Mouse (Mus musculus) macrophage (primary cell): Measurements from ENCODE around the gene Mkrn3. TPM values are rescaled to one million over a fixed set of nuclear protein-coding genes. Genes with fewer than 3 reads are reported as not detected.

Experiments
- H3K27ac ChIP-seq: fragments of 350-480 bp; formaldehyde crosslinking; 2 replicates; pipeline ENCODE4 v1.9.0; 2021
- H3K36me3 ChIP-seq: fragments of 350-480 bp; formaldehyde crosslinking; 2 replicates; pipeline ENCODE4 v1.9.0; 2021; ENCODE audit errors: inconsistent target
- H3K4me3 ChIP-seq: fragments of 350-480 bp; formaldehyde crosslinking; 2 replicates; pipeline ENCODE4 v1.9.0; 2021; ENCODE audit errors: inconsistent target
- H3K79me2 ChIP-seq: fragments of 350-480 bp; formaldehyde crosslinking; 2 replicates; pipeline ENCODE4 v1.9.0; 2021; ENCODE audit errors: inconsistent target
- WGBS: methylation state at CpG from one replicate; pipeline ENCODE4 v1.1.7; 2026; ENCODE audit warnings: inconsistent platforms; ENCODE audit not compliant: missing documents; 5-methylcytosine and 5-hydroxymethylcytosine counted together
- polyA plus RNA-seq: library from polyadenylated mRNA; stranded (reverse); fragments of 250-400 nt; gene quantifications from 3 replicates; pipeline ENCODE4 v1.2.4, GENCODE M21; 2018; ENCODE audit warnings: inconsistent platforms
- total RNA-seq, 78 experiments: library from RNA; depleted of rRNA; stranded (reverse); fragments of 250-400 nt; gene quantifications; 1 replicate in 9 of 78; 2 replicates in 24 of 78; 3 replicates in 43 of 78; 4 replicates in 2 of 78; pipeline ENCODE4 v1.2.4; 2018; ENCODE audit warnings: inconsistent platforms in 56 of 78

Mkrn3 gene
- total RNA-seq (2018; cell fraction: chromatin; rRNA removed) = 1 to 10 TPM in 4 of 26 experiments, under 1 TPM in 11, not detected in 11; 0.29 to 1.4 (median 0.67) TPM
- total RNA-seq (2018; cell fraction: cytosol; rRNA removed) = under 1 TPM in 16 of 26 experiments, not detected in 10; 0.05 to 0.24 (median 0.09) TPM
- 1 to 10 TPM in 8 of 26 experiments, under 1 TPM in 8, not detected in 10; 0.18 to 1.8 (median 1.0) TPM for total RNA-seq (2018; cell fraction: nucleus; rRNA removed)
- polyA plus RNA-seq = 0.08 to 0.21 TPM (median 0.09 TPM) in 3 replicates

DNA sequence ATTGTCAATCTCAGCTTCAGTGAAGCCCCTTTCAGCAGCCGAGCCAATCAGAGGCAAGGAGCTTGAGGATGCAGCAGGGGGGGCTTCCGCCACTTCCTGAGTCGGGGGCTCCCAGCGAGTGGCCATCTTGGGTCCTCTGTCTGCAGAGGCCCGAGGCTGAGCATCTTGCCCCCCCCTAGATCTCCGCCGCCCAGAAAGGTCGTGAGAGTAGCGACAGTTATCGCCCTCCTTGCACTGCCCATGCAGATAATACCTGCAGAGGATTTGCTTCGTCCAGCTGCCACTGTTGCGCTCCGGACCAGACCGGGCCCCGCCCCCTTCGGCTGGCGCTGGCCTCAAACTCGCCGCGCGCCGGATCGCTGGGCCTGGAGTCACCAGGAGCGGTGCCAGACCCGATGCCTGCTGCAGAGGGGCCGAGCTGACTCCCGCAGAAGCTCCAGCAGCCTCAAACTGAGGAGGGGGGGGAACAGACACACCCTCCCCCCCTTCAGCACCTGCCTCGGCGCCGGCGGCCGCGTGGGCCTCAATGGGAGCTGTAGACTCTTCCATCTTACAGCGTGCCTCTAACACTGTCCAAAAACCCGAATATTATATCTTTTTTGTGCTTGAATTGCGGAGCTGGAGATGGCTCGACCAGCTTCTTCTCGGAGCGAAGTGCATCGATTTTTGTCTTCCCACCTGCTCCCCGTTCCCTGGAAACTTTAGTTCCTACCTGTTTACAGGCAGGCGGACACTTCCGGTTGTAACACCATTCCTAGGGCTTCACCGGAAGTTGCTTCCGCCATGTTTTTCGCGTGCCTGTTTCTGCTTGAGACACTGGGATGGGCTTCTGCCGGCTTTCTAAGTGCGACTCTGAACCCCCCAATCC, at the start of gene Mkrn3:
Gene Mkrn3 (minus strand): TSS at position 647 of the 868 bp plus-strand sequence.
- WGBS = 28% methylated on average over 49 of the region's 49 CpGs
- H3K36me3 ChIP-seq = no peaks in the 10 kb centered on the region
- H3K79me2 ChIP-seq = no peaks in the 10 kb centered on the region
- no peak within 1 kb of the TSS for H3K27ac ChIP-seq
- peak within 1 kb of the TSS; percentile 23 for H3K4me3 ChIP-seq

DNA sequence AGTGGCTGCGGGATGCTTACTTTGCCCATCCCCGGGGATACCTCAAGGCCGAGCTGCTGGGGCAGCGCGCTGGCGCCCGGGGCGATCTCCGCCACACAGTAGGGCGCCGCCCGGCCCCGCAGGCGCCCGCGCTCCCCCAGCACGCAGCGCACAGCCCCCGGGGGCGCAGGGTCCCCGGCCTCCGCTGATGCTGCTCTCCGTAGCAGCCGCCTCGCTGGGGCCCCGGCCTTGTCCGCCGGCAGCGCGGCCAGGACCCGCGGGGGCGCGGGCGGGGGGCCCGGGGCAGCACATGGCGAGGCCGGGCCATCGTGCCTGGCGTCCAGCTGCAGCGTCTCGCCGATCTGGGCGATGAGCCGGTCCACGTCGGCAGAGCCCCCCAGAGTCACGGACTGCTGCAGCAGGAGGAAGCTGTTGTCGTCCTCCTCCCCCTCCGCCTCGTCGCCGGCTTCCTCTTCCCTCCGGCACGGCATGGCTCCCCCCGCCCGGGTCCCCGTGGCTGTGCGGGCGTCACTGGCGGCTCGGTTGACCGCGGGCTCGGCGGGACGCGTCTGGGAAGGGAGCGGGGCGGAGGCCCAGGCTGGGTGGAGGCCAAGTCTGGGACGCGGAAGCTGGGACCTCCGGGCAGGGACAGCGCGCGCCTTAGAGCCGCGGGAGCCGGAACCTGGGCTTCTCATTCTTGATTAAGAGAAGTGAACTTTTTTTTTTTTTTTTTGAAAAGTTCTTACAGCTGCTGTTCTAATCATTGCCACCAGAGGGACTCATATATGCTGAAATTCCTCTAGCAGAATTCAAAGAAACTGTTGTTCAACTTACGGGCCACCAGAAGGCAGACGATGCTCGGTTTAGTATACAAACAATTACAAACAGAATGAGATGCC, 44.2 kb upstream of the Mkrn3 start, which contains the start of gene Peg12:
Gene Peg12 (minus strand): TSS at position 633 of the 878 bp plus-strand sequence.
- WGBS = 18% methylated on average over 56 of the region's 82 CpGs

DNA sequence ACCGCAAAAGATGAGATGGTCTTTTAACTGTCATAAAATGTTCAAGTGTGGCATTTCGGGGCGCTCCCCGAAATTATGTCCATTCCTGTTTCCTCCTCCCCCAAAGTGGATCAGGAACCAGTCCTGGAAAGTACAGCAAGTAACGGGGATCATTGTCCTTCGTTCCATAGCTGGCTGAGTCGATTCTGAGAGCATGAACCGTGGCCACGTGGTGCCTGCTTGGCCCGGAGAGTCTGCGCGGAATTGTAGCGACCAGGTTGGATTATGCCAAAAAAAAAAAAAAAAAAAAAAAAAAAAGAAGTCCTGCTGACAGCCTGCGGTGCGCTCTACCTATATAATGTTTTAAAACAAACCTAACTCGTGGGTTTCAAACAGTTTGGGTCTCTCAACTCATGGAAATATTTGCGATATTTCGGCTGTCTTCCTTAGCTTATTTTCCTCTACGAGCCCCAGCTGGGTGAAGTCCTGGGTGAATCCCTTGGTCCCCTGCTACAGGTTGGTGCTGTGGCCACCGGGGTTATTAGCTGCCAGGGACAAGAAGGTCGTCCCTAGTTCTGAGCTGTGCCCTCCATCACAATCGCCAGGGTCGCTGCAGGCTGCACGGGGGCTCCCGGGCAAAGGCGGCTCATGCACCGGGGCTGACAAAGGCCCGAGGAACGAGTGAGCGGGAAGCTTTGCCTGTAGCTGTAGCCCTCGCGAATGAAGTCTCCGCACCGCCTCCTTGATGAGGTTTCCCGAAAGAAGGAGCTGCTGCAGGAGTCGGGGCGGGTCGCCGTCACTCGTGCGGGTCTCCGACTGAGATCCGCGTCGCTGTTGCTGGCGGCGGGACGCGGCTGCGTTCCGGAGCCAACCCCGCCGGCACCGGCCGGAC, 43.3 kb upstream of the Mkrn3 start:
- Histone ChIP-seq H3K79me2 (no peaks in the 10 kb centered on the region), H3K4me3 (no peak overlapping the region), H3K36me3 (no peaks in the 10 kb centered on the region), H3K27ac (no peak overlapping the region)
- 39% methylated on average over 32 of the region's 55 CpGs for WGBS

More for the DNA sequence above, 44.2 kb upstream of the Mkrn3 start, which contains the start of gene Peg12:
- no peak within 1 kb of the TSS for H3K27ac ChIP-seq
- H3K4me3 ChIP-seq = no peak within 1 kb of the TSS
- no peaks in the 10 kb centered on the region for H3K36me3 ChIP-seq
- H3K79me2 ChIP-seq = no peaks in the 10 kb centered on the region

DNA sequence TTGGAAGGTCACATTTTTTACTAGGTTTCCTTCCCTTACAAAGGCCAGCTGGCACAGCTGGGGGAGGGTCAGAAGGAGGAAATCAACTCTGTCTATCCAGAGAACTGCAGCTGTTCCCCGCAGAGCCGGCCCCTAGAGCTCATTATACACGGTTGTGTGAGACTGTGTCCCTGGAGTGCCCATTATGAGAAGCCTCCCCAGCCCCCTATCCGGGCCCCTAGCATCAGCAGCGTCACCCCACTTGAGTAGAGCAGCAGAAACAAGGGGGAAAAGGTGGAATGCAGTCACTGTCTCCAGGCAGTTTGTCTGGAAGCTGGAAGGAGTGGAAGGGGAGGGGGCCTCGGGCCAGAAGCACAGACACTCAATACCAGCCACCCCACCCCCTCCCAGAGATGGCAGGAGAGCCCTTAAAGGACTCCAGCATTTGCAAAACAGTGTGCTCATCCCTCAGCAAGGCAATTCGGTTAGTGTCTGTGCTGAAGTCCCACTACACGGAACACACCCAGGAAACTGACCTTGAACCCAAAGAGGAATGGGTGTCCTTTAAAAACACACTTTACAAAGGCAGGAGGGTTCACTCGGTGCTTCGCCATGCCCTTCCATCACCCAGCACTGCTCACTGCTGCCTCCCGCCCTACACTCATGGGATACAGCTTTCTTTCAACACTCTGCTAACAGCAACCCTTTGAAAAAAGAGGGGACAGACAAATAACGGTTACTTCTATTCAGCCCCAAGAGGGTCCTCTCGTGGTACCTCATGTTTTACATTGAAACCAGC, 42.5 kb upstream of the Mkrn3 start:
- no peaks in the 10 kb centered on the region for H3K36me3 ChIP-seq
- 46% methylated on average over 13 of the region's 13 CpGs for WGBS
- no peaks in the 10 kb centered on the region for H3K79me2 ChIP-seq
- no peak overlapping the region for H3K27ac ChIP-seq
- no peak overlapping the region for H3K4me3 ChIP-seq

DNA sequence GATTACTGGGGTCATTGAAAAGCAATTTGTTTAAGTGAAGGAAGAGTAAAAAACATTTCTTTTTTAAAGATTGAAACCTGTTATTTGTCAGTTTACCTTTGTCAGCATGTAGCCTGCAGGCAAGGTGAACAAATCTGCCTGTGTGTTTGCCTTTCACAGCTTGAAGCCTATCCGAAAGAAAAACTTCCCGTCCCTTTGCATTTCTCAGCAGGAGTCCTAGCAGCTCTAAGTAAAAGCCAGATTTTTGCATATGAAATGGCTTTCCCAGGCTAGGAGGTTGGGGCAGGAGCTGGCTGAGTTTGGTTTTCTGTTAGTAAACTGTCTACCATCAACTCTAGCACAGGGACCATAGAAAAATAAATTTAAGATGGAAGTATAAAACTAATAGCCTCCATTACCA, 32.4 kb upstream of the Mkrn3 start:
- H3K79me2 ChIP-seq = no peaks in the 10 kb centered on the region
- H3K27ac ChIP-seq = no peak overlapping the region
- H3K4me3 ChIP-seq = no peak overlapping the region
- H3K36me3 ChIP-seq = no peaks in the 10 kb centered on the region
- 45% methylated on average over 2 of the region's 2 CpGs for WGBS

DNA sequence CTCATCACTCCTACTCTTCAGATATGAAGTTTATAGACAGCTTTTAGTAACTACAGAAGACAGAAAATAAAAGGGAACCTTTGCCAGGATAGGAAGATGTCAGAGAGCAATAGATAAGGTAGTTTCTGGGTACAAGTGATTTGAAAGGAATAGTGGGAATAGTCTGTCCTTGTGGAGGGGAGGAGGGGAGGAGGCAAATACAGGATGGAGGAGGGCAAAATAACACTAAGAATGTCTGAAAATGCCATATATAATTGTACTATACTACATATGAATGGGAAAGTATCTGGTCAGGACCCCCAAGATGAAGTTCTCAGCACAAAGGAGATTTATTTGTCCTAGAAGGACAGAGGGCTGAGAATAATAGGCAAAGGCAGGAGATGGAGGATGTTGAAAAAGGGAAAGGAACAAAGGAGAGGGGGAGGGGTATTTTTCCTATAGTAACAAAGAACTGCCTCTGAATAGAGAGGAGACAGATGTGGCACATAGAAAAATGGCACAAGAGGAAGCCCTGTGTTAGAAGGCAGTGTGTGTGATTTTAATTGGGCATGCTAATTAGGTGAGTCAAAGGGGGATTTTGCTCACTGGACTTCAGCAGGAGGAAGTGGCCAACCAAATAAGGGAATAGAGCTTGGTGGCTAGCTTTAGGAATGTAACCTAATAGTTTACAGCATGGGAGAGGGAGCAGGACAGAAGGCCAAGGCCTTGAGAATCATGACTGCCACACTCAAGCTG, 25.7 kb upstream of the Mkrn3 start:
- no peaks in the 10 kb centered on the region for H3K36me3 ChIP-seq
- H3K27ac ChIP-seq = no peak overlapping the region
- H3K4me3 ChIP-seq = no peak overlapping the region
- H3K79me2 ChIP-seq = no peaks in the 10 kb centered on the region

DNA sequence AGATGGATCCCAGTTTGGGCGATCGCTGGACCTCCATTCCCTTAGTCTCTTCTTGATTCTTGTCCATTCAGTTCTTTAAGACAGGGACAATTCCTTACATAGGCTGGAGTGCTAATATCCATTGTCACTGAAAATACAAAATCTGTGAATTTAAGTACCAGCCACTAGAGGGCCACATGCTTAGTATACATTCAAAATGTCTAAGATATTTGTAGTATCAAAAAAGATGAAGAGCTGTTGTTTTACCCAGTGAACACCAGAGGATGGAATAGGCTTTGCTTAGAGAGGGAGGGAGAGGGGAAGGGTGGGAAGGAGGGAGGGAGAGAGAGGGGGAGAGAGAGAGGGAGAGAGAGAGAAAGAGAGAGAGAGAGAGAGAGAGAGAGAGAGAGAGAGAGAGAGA, 16.5 kb upstream of the Mkrn3 start:
- no peaks in the 10 kb centered on the region for H3K36me3 ChIP-seq
- WGBS = 45% methylated on average over 2 of the region's 2 CpGs
- H3K27ac ChIP-seq = no peak overlapping the region
- no peak overlapping the region for H3K4me3 ChIP-seq
- H3K79me2 ChIP-seq = no peaks in the 10 kb centered on the region

DNA sequence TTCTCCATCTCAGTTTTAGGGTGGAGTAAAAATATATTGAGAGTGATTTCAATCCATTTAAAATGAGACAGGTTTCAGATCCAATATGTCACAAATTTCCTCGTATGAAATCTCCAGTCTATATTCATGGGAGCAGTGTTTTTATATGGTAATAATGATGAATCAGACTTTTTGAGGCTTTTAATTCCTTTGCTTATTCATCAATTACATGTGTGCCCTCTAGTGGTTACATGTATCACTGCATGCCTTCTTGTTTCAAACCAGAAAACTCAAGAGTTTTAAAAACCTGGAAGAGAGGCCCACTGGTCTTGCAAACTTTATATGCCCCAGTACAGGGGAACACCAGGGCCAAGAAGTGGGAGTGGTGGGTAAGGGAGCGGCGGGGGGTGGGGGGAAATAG, 13.3 kb upstream of the Mkrn3 start:
- Histone ChIP-seq H3K36me3 (no peaks in the 10 kb centered on the region), H3K79me2 (no peaks in the 10 kb centered on the region), H3K4me3 (no peak overlapping the region), H3K27ac (no peak overlapping the region)
- WGBS = 11% methylated on average over 3 of the region's 3 CpGs

DNA sequence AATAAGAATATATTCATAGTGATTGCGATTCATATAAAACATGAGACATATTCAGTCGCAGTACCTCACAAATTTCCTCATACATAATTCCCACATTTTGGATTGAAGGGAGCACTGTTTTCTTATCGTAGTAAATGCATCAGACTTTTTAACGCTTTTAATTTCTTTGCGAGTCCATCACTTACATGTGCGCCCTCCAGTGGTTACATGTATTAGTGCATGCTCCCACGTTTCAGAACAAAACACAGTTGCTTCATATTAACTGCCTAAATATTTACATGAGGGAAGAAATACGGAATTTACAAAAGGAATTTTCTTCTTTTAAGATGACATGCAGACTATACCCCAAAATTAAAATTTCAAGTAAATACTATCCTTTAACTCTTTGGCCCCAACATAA, 8.4 kb upstream of the Mkrn3 start:
- H3K79me2 ChIP-seq = no peaks in the 10 kb centered on the region
- H3K4me3 ChIP-seq = no peak overlapping the region
- H3K27ac ChIP-seq = no peak overlapping the region
- WGBS = 22% methylated on average over 8 of the region's 8 CpGs
- H3K36me3 ChIP-seq = no peaks in the 10 kb centered on the region

DNA sequence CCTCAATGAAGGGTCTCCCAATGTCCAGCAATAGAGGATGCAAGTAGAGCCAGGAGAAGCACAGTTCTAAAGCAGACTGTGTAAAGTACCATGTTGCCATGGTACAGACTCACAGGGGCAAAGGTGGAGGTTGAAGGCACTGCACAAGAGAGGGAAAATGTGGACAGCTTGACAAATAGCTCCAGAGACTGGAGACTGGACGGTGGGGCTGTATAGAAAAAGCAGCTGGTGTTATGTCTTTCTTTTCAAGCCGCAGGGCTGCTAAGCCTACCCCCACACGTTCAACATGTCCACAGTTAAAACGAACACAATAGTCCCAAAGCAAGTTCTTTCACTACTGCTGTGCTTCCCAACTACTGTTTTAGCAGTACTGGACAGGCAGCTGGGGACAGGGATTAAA, 3.3 kb upstream of the Mkrn3 start:
- Histone ChIP-seq H3K27ac (no peak overlapping the region), H3K79me2 (no peaks in the 10 kb centered on the region), H3K4me3 (no peak overlapping the region), H3K36me3 (no peaks in the 10 kb centered on the region)
- WGBS = 67% methylated on average over 4 of the region's 4 CpGs

DNA sequence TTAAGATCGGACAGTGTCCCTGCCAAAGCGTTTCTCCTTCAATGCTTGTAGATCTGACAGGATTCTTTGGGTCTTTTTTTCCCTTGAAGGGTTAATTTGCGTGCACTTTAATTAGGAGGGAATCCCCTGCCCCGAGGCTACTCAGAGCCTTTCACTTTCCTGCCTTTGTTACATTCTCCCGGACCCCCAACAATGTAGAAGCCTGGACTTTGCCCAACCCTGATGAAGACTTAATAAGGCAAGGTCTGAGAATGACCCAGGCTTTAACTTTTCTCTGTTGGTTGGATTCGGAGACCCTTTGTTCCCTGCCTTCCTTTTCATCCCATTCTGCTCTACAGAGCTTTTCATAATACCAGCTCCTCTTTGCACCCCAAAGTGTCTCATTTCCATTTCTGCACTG, 627 bp upstream of the Mkrn3 start:
- Histone ChIP-seq H3K36me3 (no peaks in the 10 kb centered on the region), H3K79me2 (no peaks in the 10 kb centered on the region), H3K27ac (no peak overlapping the region), H3K4me3 (no peak overlapping the region)
- 81% methylated on average over 6 of the region's 6 CpGs for WGBS

DNA sequence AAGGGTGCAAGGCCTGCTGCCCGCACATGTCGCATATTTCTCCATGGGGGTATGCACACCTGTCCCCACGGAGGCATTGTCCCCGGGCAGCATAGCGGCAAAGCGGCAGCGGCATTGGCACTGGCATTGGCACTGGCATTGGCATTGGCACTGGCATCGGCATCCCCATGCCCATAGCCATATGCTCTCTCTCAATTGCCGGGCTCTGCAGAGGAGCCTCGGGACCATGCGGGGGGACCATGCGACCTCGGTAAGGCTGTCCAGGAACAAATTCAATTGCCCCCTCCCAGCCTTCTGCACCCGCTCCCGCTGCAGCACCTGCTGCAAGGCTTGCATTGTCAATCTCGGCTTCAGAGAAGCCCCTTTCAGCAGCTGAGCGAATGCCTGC, 840 bp downstream of the Mkrn3 start:
- H3K27ac ChIP-seq = no peak overlapping the region
- H3K36me3 ChIP-seq = no peaks in the 10 kb centered on the region
- WGBS = 66% methylated on average over 16 of the region's 17 CpGs
- no peaks in the 10 kb centered on the region for H3K79me2 ChIP-seq
- H3K4me3 ChIP-seq = peak overlapping the region; percentile 23; the same call in 1 of the 2 replicates

DNA sequence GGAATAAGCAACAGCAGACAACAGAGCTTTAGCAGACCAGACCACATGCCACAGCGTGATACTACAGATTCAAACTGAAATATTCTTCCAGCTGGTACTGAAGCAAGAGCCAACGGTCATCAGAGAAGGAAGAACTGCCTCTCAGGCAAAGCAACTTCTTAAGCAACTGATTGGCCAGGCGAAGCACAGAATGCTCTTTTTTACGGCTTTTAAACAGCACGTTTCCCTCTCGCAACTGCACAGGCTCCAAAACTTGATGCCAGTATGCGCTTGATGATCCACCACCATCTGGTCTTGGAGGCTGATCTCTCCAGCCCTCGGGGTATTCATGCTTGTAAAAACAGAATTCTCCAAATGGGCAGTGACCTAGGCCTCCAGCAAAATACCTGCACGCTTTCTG, 1.6 kb downstream of the Mkrn3 start:
- 84% methylated on average over 9 of the region's 9 CpGs for WGBS

More for the DNA sequence above, 1.6 kb downstream of the Mkrn3 start:
- Histone ChIP-seq H3K36me3 (no peaks in the 10 kb centered on the region), H3K79me2 (no peaks in the 10 kb centered on the region), H3K4me3 (no peak overlapping the region), H3K27ac (no peak overlapping the region)
